Mouse (Mus musculus) layer of hippocampus, postnatal 14 days (tissue): ENCODE results near the gene Gpatch3. TPM values are rescaled to one million over a fixed set of nuclear protein-coding genes. Genes with fewer than 3 reads are reported as not detected.

ENCODE experiments used
- DNase-seq, 2 experiments: peaks; one replicate each; pipeline ENCODE4 v3.0.0; 2021 to 2022; ENCODE audit warnings: low spot score in 2 of 2, mixed read lengths in 1 of 2
- total RNA-seq, 2 experiments: library from RNA; stranded (reverse); gene quantifications; 2 replicates each; pipeline ENCODE4 v1.2.3; 2021

The Gpatch3 gene
- total RNA-seq, 2 experiments from 2014 or later = 8.0 TPM

DNA sequence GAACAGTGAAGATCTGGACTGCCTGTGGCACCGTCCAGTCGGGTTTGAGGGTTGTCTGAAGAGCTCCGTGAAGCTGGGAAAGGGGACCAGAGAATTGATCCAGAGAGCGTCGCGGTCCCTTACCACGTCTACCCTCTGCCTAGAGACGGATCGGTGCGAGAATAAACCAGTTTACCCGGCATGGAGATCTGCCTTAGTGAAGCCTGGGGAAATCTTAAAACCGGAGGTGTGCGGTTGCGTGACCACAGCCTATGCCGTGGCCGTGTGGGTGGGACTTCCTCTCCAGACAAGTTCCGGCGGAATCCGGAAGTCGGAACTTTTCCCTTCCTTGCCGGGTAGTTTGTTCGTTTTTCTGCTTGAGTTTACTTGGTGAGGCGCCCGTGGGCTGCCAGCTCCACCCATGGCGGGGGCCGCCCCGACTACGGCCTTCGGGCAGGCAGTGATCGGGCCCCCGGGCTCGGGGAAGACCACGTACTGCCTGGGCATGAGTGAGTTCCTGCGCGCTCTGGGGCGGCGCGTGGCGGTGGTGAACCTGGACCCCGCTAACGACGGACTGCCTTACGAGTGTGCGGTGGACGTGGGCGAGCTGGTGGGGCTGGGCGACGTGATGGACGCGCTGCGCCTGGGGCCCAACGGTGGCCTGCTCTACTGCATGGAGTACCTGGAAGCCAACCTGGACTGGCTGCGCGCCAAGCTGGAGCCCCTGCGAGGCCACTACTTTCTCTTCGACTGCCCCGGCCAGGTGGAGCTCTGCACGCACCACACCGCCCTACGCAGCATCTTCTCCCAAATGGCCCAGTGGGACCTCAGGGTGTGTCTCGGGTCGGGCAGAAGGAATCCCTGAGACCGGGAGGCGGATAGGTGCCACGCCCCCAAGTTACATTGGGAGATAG, 9.8 kb downstream of the Gpatch3 start, which contains the start of gene Gpn2:
Gene Gpn2, plus strand, starts transcription at position 304 of the 893 bp plus-strand sequence.
- peak; percentile 71 to 86 for DNase-seq

DNA sequence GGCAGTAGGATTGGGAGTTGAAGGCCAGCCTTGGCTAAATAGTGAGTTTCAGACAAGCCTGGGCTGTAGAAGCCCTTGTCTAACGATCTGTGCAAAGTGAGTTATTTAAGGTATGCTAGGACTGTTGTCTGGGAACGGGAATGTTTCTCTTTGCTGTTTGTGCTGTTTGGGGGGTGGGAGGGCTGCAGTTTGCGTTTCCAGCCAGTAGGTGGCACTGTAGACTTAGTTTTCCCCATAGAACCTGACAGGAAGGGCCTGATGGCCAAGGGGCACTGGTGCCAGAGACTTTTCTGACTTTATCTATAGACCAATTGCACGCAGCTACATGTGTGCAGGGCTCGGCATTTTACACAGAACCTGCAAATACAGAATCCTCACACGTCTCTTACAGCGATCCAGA, 18.0 kb downstream of the Gpatch3 start:
- peak; percentile 66 to 67 for DNase-seq

DNA sequence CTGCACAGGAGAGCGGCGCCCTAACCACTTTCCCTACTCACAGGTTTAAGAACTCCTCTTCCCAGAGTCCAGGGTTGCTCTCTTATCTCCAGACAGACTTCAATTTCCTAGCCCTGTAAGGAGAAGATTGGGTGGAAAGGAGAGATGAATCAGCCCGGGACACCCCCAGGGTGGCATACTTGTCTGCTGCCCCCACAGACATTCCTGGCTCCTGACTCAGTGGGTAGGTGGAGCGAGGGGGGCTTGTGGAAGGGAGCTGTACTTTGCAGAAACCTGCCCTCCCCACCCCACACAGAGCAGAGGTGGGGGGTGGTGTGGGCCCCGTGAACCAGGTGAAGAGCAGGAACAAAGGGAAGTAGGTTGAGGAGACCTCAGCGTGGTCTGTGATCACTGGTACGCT, 21.0 kb downstream of the Gpatch3 start:
- DNase-seq = no peak

DNA sequence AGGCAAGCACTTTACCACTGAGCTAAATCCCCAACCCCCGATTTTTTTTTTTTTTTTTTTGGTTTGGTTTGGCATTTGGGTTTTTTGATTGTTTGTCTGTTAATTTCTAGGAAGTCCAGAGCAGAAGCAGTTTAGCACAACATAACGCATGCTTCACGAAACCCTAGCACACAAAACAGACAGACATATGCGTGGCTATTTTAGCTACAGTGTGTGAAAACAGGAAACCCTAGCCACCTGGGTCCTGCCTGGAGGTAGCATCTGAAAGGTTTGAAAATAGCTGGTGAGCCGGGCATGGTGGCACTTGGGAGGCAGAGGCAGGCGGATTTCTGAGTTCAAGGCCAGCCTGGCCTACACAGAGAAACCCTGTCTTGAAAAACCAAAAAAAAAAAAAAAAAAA, 21.5 kb downstream of the Gpatch3 start:
- DNase-seq = no peak

DNA sequence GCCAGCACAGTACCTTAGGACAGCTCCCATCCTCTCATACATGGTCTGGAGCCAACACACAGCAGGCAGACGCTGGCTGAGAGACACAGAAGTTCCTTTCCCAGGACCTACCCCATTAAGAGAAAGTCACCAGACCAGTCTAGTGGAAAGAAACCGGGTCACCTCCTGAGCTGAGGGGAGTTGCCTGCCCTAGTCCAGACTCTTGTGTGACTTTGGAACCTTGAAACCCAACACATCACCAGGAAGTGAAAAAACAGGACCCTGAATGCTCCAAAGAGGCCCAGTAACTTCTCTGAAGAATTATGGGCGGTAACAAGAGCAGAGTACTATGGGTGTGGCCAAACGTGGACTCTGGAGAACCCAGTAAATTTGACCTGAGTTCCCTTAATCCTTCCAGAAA, 24.1 kb downstream of the Gpatch3 start:
- DNase-seq = no peak

DNA sequence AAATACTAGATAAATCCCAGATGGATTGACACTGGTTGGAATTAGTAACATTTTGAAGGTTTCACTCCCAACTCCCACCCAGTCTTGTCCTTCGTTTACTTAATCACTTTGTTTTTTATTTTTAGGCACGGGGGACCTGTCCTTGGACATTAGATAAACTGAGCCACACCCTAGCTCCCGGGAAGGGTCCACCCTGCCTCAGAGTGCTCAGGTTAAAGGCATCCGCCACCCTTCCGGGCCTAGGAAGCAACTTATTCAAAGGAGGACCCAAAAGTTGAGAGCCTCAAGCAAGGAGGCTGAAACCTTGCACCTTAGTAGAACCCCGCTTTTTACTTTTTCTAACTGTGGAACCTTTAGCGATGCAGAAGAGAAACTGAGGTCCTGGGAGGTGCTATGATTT, 24.6 kb downstream of the Gpatch3 start:
- DNase-seq = no peak

DNA sequence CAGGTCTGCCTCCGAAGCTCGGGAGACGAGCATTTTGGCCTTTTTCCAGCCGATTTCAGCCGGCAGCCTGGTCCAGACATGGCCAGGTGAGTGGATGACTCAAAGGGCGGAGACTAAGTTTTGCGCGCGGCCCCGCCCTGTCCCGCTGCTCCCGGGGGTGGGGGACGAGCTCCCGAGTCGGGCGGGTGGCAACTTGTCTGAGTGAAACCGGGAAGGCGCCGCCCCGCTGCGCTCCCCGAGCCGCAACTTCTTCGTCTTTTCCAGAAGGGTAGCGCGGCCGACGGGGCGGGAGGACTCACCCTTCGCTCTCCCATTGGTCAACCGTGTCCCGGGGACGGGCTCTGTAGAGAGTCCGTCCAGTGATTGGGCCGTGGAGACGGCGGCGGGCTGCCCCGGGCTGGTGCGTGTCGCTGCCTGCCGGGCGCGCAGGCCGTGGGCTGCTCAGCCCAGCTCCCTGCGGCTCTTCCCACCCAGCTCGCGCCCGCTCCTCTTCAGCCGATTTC, 25.1 kb downstream of the Gpatch3 start:
- DNase-seq = peak; percentile 47 to 78

DNA sequence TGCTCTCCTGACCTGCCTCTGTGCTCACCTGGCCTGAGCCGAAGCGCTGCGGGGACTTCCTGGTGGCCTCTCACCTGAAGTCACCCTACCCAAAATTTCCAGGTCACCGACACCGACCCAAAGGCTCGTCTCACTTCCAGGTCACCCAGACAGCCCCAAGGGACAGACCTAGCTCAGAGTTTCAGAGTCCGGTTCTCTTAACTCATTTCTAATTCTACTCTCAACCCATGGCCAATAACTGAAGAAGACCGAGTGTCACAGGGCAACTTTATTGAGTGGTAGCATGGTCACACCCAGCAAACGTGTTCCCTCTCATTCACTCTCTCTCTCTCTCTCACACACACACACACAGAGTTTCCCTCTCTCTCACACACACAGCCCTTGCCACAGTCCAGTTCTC, 25.8 kb downstream of the Gpatch3 start:
- DNase-seq = no peak

DNA sequence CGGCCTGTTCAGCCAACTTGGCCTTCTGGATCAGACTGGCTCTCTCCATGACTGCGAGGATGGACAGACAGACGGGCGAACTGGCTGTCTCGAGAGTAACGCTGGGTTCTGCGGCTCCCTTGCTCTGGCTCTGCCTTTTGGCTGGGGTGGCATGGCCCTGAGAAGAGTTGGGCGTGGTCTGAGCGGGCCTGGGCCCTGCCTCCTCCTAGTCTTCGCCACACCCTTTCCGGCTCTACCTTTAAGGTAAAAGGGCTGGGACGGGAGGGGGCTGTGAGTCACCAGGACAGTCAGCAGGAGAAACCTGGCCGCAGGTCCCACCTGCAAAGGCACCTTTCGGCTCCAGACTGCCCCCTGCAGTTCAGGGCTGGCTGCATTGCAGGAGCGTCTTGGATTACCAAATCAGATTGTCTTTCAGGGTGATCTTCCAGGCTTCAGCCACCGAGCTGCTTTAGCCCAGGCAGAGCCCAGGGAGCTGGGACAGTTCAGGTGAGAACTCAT, 27.2 kb downstream of the Gpatch3 start, which contains the start of gene Sfn:
Gene Sfn, minus strand, starts transcription at position 448 of the 498 bp plus-strand sequence.
- DNase-seq = no peak

DNA sequence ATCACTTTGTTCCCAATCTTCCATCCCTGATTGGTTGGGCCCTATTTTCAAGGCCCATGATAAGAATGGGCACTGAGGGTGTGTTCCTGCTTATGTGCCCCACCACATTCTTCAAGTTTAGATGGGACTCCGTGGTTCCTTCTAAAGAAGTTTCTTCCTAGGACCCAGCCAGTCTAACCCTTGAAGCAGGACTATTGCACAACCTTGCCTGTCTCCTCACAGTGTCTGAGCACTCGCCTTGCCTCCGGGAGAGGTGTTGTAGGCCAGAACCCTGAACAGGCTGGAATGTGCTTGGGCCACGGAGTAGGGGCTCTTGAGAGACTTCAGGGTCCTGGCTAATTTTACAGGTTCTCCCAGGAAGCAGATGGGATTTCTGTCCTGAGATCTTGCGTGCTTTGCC, 28.5 kb downstream of the Gpatch3 start:
- no peak for DNase-seq

DNA sequence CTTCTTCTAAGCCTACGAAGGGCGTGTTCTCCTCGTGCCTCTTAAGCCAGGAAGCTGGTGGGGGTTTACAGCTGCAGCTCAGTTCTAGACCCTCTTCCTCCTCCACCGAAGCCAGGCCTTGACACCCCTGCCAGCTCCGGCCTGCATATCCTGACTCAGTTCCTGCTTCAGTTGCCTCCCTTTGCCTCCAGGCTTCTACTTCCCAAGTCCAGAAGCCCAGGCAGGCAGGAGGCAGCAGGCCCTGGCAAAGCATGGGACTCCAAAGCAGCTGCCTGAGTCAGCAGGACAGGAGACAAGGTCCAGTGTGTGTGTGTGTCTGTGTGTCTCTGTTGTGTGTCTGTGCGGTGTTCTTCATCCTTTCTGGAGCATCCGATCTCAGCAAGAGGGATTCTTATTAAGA, 29.6 kb downstream of the Gpatch3 start:
- DNase-seq = no peak

DNA sequence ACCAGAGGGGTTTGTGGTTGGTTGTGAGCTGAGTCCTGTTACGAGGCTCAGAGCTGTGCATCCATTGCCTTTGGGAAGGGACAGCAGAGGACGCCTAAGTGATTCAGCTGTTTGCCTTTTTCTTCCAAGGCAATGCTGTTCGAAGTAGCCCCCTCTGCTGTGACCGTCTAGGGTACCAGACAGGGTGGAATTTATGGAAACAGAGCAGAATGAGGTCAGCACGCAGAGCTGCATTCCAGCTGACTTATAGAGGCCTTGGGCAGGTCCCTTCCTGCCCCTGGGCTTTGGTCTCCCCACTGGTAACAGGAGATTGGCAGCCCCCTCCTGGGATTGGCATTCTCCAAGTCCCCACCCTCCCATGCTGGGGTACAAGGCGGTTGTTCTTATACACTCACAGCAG, 30.3 kb downstream of the Gpatch3 start:
- no peak for DNase-seq

DNA sequence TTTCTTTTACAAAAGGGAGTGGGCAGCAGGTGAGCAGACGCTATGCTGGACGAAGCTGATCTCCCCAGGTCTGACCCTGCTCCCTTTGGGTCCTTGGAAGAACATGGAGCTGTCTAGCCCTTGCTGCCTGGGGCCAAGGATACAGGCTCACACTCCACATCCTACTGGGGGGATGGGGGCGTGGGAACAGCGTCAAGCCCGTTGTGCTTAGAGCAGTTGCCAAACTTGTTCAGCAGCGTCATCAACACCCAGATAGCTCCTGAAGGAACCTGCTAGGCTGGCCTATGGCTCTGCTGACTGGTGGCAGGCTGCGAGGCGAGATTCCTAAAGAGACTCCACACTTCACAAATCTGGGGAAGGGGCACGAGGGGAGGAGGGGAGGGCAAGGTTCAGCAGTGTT, 30.8 kb downstream of the Gpatch3 start:
- no peak for DNase-seq

DNA sequence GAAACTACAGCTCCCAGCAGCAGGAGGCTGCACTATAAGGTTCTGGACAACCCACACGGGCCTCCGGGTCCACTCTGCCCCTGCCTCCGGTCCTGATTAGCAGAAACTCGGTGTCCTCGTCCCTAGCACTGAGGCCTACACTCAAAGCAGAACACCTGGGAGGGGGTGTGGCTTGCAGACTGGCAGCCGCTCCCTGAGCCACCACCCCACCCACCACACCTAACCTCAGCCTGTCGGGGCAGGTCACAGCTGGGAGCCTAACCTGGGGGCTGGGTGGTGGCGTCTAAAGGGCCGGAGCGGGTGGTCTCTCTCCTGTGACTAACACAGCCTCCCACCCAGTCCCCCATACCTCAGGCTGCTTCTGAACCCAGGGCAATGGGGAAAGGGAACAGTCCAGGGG, 32.7 kb downstream of the Gpatch3 start:
- no peak for DNase-seq

DNA sequence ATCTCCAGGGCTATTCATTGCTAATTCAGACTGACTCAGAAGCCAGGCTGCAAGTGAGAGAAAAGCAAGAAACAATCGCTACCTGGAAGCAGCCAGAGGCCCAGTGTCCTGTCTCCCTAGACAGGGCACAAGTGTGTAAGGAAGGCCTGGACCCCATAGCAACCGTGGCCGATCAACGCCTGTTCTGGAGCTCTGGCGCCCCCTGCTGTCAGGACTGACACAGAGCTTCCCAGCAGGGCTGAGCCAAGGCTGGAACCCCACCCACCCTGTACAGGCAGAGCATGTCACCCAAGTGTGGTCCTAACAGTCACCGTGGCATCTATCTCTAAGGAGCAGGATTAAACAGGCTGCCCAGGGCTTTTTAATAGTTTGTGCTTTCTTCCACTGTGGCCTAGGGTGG, 35.2 kb downstream of the Gpatch3 start:
- peak; percentile 57 to 66 for DNase-seq

DNA sequence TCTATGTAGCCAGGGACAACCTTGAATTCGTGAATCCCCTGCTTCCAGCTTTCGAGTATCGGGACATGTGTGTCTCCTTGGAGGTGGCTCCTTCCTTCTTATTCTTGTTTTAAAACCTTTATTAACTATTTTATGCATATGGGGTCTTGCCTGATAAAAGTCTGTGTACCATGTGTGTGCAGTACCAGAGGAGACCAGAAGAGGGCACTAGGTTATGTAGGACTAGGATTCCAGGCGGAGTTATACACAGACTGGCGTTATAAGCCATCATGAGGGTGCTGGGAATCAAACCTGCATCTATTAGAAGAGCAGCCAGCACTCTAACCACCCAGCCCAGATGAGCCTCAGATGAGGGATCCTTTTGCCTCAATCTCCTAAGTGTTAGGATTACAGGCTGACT, 37.3 kb downstream of the Gpatch3 start:
- DNase-seq = no peak

DNA sequence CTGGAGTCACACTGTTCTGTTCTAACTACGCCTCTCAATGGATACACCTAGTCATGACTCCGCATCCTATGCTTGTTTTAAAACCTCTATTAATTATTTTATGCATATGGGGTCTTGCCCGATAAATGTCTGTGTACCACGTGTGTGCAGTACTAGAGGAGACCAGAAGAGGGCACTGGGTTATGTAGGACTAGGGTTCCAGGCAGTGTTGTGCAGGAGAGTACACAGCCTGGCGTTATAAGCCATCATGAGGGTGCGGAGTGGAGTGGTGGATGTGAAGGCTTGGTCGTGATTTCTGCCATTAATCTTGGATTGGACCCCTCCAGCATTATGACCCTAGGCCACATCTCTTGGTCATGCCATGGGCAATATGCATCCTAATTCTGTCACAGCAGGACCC, 37.9 kb downstream of the Gpatch3 start:
- DNase-seq = no peak

DNA sequence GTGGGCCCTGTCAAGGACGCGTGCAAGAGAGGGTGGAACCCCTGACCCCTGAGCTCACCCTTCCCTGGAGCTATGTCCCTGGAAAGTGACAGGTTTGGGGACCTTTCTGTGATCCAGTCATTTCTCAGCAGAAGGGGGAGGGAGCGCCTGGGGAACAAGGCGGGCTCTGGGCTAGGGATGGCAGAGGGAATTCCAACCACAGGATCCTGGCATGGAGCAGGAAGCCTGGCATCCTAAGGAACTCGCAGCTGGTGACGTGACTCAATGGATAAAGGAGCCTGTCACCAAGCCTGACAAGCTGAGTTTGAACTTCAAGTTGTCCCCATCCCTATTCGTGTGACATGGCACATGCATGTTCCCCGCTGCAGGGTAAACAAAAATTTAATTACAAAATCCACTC, 38.5 kb downstream of the Gpatch3 start:
- DNase-seq = no peak

DNA sequence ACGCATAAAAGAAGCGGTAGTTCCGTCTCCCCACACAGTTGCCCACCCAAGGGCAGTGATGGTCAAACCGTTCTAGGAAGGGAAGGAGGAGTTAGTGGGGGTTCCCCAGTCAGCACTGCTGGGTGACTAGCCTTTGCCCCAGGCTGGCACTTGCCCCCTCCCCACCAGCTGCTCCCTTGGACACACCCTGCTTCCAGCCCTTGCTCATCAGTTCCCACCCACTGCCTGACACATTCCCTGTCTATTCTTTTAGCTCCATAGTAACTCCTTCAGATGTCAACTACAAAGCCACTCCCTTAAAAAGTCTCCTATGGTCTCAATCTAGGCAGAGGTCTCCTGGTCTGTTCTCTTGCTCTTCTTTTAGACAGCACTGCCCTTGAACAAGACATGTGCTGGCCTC, 39.3 kb downstream of the Gpatch3 start:
- DNase-seq = no peak

DNA sequence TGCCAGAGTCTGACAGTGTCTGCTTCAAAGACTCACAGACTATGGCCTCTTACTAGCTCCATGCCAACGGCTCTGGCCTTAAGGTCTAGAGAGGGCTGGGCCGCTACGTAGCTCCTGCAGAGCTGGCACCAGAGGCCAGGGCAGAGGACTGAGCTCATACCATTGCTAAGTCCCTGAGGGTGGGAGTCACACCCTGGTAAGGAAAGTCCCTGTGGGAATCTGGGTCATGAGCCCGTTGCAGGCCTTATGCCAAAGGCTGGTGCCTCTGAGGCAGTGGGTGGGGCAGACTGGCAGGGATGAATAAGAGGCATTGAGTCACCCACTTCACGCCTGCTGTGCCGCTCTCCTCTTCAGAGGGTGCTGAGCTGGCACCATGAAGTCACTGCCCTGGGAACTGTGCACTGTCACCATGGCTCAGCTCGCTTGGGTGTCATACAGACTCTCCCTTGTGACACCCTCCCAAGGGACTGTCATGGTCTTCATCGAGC, 39.8 kb downstream of the Gpatch3 start:
- peak; percentile 29 to 38 for DNase-seq

DNA sequence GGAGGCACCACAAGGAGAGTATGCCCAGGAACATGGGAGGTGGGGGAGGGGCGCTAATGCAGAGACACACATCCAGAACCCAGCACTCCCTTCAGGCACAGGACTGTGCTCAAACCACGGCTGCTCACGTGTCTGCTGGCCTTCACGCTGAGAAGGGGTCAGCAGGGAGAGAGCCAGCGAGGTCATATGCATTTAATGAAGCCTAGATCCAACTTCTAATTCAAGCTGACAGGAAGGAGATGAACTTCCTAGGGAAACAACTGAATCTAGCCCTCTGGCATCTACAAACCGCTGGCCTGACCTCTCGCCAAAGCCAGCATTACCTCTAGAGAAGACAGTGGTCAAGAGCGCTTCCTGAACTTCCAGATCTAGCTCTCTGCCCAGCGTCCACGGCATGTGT, 40.9 kb downstream of the Gpatch3 start:
- DNase-seq = no peak

DNA sequence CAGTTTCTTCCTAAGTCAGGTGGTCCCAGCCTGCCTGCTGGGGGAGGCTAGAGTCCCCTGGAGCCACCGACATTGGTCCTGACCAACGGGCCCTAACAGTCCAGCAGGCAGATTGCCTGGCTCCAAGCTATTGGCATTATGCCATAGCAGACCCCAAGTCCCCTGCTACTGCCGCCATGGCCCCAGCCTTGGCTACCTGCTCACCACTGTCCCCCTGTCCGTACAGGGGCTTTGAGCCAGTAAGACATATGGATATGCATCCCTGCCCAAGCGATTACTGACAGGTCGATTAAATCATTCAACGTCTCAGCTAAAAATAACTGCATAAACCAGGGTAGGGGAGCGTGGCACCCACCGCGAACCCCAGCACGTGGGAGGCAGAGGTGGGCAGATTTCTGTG, 43.4 kb downstream of the Gpatch3 start:
- no peak for DNase-seq
